In genomic region chr4:133970196-133970595, GRCm38 (mm10) we compare ENCODE assay signal across 9 mouse cellular contexts. TPM values are rescaled to one million over a fixed set of nuclear protein-coding genes. Genes with fewer than 3 reads are reported as not detected.
DNase-seq lines count a peak whose midpoint lies in the region.
"Had no signal": no experiment of that assay in that cellular context is flagged by ENCODE, and none has a peak within 500 bp of the region (broad histone marks: within the 10 kb centered on the region; RNA-seq: fewer than 3 reads in every experiment).

No protein-coding gene starts in this region.

- peaks cover 70% of the 10 kb centered on the region for H3K36me3 ChIP-seq in embryonic facial prominence, embryonic 10.5 days (replicated peaks)

- no peaks in the 10 kb centered on the region for H3K9me3 ChIP-seq in embryonic facial prominence, embryonic 10.5 days
- H3K9me3 ChIP-seq: limb, embryonic 13.5 days had no signal

- peak overlapping the region; percentile 100 for H3K27ac ChIP-seq in embryonic facial prominence, embryonic 10.5 days (replicated peaks)
- H3K27ac ChIP-seq: limb, embryonic 13.5 days had no signal

- 32% methylated on average over 4 of the region's 4 CpGs for WGBS in embryonic facial prominence, embryonic 10.5 days

- intact Hi-C loops in heart, postnatal 14 days (cut with DNase I) = no loop called here

- H3K27me3 ChIP-seq in embryonic facial prominence, embryonic 10.5 days (replicated peaks; ENCODE audit: low read depth, poor library complexity, severe bottlenecking) = no peaks in the 10 kb centered on the region
- H3K27me3 ChIP-seq: limb, embryonic 13.5 days had no signal

- 0 out of 2 replicates have a peak overlapping the region, but pooled peaks have one; percentile 1 for H3K4me3 ChIP-seq in embryonic facial prominence, embryonic 10.5 days
- H3K4me3 ChIP-seq: limb, embryonic 13.5 days had no signal

- DNase-seq in testis, postnatal 10 days (ENCODE audit: low spot score) = peak; percentile 50
- DNase-seq in testis, postnatal 14 days (ENCODE audit: low spot score) = no peak
- no peak for DNase-seq in embryonic facial prominence, embryonic 10.5 days (ENCODE audit: low spot score)
- DNase-seq in layer of hippocampus, postnatal 14 days (ENCODE audit: low spot score in 2 of 2) = peak; percentile 40 to 56
- peak; percentile 39 for DNase-seq in right cerebral cortex, postnatal 4 days
- no peak for DNase-seq in adrenal gland, postnatal 36 days
- DNase-seq in thymus, postnatal 10 days (ENCODE audit: low spot score in 2 of 2) = no peak
- DNase-seq in heart, postnatal 14 days = no peak

- peaks cover 44% of the 10 kb centered on the region for H3K4me1 ChIP-seq in embryonic facial prominence, embryonic 10.5 days

RNA-seq across cellular contexts. Expression of gene Hmgn2, which starts 1.7 kb away (rescaled TPM):
- 2,976 and 3,167 TPM in 2 replicates for polyA plus RNA-seq in embryonic facial prominence, embryonic 10.5 days (2016; fragmentation: Nextera tagmentation; extraction: Ambion mirVana)
- 100 to 1,000 TPM; 153 to 159 TPM for total RNA-seq in layer of hippocampus, postnatal 14 days (2021)
- 100 to 1,000 TPM; 130 to 337 TPM for total RNA-seq in adrenal gland, postnatal 36 days (2021)
- total RNA-seq in heart, postnatal 14 days (2021) = 100 to 1,000 TPM; 129 to 151 TPM

RNA-seq across cellular contexts. Expression of gene Dhdds, which starts 30.5 kb away (rescaled TPM):
- 41.2 and 42.1 TPM in 2 replicates for polyA plus RNA-seq in embryonic facial prominence, embryonic 10.5 days (2016; fragmentation: Nextera tagmentation; extraction: Ambion mirVana)
- total RNA-seq in layer of hippocampus, postnatal 14 days (2021) = 10 to 100 TPM; 57.9 to 65.2 TPM
- total RNA-seq in adrenal gland, postnatal 36 days (2021) = 10 to 100 TPM; 42.8 to 53.9 TPM
- 10 to 100 TPM; 25.5 to 27.5 TPM for total RNA-seq in heart, postnatal 14 days (2021)

RNA-seq across cellular contexts. Expression of gene Lin28a, which starts 48.4 kb away (rescaled TPM):
- 18.7 and 24.2 TPM in 2 replicates for polyA plus RNA-seq in embryonic facial prominence, embryonic 10.5 days (2016; fragmentation: Nextera tagmentation; extraction: Ambion mirVana)
- total RNA-seq in layer of hippocampus, postnatal 14 days (2021) = not detected
- total RNA-seq in adrenal gland, postnatal 36 days (2021) = not detected
- total RNA-seq in heart, postnatal 14 days (2021) = not detected

Comparison
In these comparisons a context has a peak if more than half of its experiments do, and no peak if none do; other contexts are left out.
1. DNase-seq: peak in testis, postnatal 10 days (single experiment), layer of hippocampus, postnatal 14 days (2 of 2) and right cerebral cortex, postnatal 4 days (single experiment); none in testis, postnatal 14 days (single experiment), embryonic facial prominence, embryonic 10.5 days (single experiment), adrenal gland, postnatal 36 days (0 of 2), thymus, postnatal 10 days (0 of 2) and heart, postnatal 14 days (0 of 2).